Mouse (Mus musculus): ENCODE data around the gene Akna. TPM values are rescaled to one million over a fixed set of nuclear protein-coding genes. Genes with fewer than 3 reads are reported as not detected.

Akna gene
- polyA plus RNA-seq, 1 experiment from 2014 or later = 5.2 TPM

DNA sequence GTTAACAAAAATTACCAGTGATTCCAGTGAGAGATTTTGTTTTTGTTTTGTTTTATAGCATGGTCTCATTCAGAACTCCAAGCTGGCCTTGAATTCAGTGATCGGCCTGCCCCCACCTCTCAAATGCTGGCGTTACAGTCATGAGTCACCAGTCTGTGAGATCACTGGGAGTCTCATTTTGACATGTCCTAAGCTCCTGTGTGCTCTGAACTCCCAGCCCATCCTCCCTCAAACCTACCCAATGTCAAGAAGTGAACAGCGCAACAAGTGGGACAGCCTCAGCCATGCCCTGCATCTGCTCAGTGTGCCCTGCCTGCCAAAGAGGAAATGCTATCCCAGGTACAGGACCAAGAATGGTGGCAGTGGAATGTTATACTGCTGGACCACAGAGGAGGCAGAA, 17.9 kb downstream of the Akna start:
- Histone ChIP-seq H3K9me3 (ENCODE audit: control insufficient read depth, low read length) (no peaks in the 10 kb centered on the region), H3K9ac (ENCODE audit: low read depth, low read length) (no peak overlapping the region), H3K4me3 (ENCODE audit: low read depth, low read length) (no peak overlapping the region), H3K36me3 (ENCODE audit: control insufficient read depth, insufficient read depth, low read length) (peaks cover 59% of the 10 kb centered on the region), H3K4me1 (ENCODE audit: control insufficient read depth, insufficient read depth, low read length) (no peaks in the 10 kb centered on the region), H3K4me2 (ENCODE audit: low read depth, low read length) (no peak overlapping the region), H3K27ac (replicated peaks; ENCODE audit: low read depth, low read length) (no peak overlapping the region), H3K27me3 (replicated peaks; ENCODE audit: control insufficient read depth, insufficient read depth, low read length) (no peaks in the 10 kb centered on the region)
- DNase-seq (ENCODE audit: low spot score) (no peak), ATAC-seq (ENCODE audit: low read depth) (no peak)
- WGBS = 90% methylated on average over 3 of the region's 3 CpGs

DNA sequence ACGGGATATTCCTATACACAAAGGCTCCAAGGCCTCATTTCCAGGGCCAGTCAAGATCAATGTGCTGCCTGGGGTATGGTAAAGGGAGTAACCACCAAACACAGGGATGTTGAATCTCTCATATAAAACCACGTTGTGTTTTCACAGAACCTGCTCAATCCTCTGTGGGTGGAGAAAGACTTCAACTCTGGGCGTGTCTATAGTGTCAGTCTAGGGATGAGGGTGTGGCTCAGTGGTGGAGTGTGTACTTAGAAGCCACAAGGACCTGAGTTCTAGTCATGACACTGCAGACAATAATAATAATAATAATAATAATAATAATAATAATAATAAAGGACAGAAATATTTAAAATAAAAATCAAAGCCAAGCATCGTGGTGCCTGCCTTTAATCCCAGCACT, 18.9 kb downstream of the Akna start:
- Histone ChIP-seq H3K27me3 (replicated peaks; ENCODE audit: control insufficient read depth, insufficient read depth, low read length) (no peaks in the 10 kb centered on the region), H3K4me2 (ENCODE audit: low read depth, low read length) (no peak overlapping the region), H3K36me3 (ENCODE audit: control insufficient read depth, insufficient read depth, low read length) (peaks cover 69% of the 10 kb centered on the region), H3K9me3 (ENCODE audit: control insufficient read depth, low read length) (no peaks in the 10 kb centered on the region), H3K4me3 (ENCODE audit: low read depth, low read length) (no peak overlapping the region), H3K4me1 (ENCODE audit: control insufficient read depth, insufficient read depth, low read length) (no peaks in the 10 kb centered on the region), H3K9ac (ENCODE audit: low read depth, low read length) (no peak overlapping the region), H3K27ac (replicated peaks; ENCODE audit: low read depth, low read length) (no peak overlapping the region)
- no peak for ATAC-seq (ENCODE audit: low read depth)
- 91% methylated on average over 4 of the region's 4 CpGs for WGBS
- DNase-seq (ENCODE audit: low spot score) = no peak

DNA sequence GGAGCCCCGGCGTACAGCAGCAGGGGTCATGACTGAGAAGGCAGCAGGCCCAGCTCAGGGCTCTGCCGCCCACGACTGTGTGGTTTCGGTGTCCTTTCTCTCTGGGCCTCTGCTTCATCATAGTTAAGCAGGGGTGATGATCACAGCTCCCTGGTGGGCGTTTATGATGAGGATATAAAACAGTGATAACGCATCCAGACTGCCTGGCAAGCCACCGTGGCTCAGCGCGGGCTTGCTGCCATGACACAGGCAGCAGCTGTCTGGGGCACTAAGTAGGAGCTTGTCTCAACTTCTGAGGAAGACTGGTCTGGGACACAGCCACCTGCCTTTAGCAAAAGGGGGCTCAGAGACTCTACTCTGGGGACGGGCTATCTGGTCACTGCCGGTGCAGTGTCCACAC, 19.7 kb downstream of the Akna start:
- 86% methylated on average over 12 of the region's 12 CpGs for WGBS
- H3K4me1 ChIP-seq (ENCODE audit: control insufficient read depth, insufficient read depth, low read length) = no peaks in the 10 kb centered on the region
- ATAC-seq (ENCODE audit: low read depth) = no peak
- DNase-seq (ENCODE audit: low spot score) = no peak
- H3K9ac ChIP-seq (ENCODE audit: low read depth, low read length) = no peak overlapping the region
- H3K9me3 ChIP-seq (ENCODE audit: control insufficient read depth, low read length) = no peaks in the 10 kb centered on the region
- H3K4me3 ChIP-seq (ENCODE audit: low read depth, low read length) = no peak overlapping the region
- peaks cover 76% of the 10 kb centered on the region for H3K36me3 ChIP-seq (ENCODE audit: control insufficient read depth, insufficient read depth, low read length)
- no peaks in the 10 kb centered on the region for H3K27me3 ChIP-seq (replicated peaks; ENCODE audit: control insufficient read depth, insufficient read depth, low read length)
- H3K4me2 ChIP-seq (ENCODE audit: low read depth, low read length) = no peak overlapping the region
- H3K27ac ChIP-seq (replicated peaks; ENCODE audit: low read depth, low read length) = no peak overlapping the region

DNA sequence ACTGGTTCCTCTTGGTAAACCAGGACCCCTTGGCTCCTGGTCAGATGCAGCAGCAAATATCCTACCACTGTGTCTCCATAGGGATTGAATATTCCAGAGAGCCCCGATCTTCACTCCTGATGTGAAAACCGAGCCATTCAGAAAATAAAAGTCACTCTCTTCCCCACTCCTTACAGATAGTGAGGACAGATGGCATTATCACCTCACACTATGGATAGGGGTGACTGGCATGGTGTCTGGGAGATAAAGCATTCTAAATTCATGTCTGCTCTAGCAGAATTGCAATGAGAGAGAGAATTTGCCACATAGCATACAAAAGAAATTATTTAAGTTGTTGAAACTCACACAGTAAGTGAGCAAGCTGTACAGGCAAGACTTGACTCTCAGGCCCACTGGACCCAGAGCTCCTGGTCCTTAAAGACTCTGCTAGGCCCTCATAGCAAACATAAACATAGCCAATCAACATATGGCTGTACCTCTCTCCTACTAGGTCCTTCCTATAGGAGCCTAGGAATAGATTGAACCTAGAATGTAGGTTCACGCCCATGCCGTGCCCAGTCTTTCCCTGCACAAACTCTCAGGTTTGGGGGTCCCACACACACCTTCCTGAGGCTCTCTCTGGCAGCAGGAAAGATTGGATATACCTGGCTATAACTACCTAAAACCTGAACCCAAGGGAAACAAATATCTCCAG, 20.3 kb downstream of the Akna start:
- no peak overlapping the region for H3K4me3 ChIP-seq (ENCODE audit: low read depth, low read length)
- ATAC-seq (ENCODE audit: low read depth) (no peak), DNase-seq (ENCODE audit: low spot score) (no peak)
- H3K27me3 ChIP-seq (replicated peaks; ENCODE audit: control insufficient read depth, insufficient read depth, low read length) = no peaks in the 10 kb centered on the region
- WGBS = 89% methylated on average over 4 of the region's 4 CpGs
- H3K27ac ChIP-seq (replicated peaks; ENCODE audit: low read depth, low read length) = no peak overlapping the region
- H3K4me1 ChIP-seq (ENCODE audit: control insufficient read depth, insufficient read depth, low read length) = no peaks in the 10 kb centered on the region
- peaks cover 79% of the 10 kb centered on the region for H3K36me3 ChIP-seq (ENCODE audit: control insufficient read depth, insufficient read depth, low read length)
- no peaks in the 10 kb centered on the region for H3K9me3 ChIP-seq (ENCODE audit: control insufficient read depth, low read length)
- no peak overlapping the region for H3K4me2 ChIP-seq (ENCODE audit: low read depth, low read length)
- no peak overlapping the region for H3K9ac ChIP-seq (ENCODE audit: low read depth, low read length)

DNA sequence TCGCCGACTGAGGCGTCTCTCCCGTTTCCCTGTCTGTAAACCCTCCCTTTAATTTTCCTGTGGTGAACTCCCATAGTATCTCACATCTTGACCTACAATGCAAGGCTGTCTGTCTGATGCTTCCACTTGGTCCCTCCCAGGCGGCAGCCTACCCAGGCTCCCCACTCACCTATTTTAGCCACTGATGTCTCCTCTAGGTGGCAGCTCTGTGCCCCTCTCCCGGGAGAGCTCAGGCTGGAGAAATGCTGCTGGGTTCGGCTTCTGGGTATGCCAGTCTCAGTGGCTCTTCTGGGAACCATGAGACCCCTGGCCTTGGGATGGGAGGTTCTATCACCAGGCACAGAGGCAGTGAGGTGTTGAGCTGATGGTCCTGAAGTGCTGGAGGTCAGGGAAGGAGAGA, 25.7 kb downstream of the Akna start:
- H3K4me3 ChIP-seq (ENCODE audit: low read depth, low read length) = no peak overlapping the region
- H3K4me1 ChIP-seq (ENCODE audit: control insufficient read depth, insufficient read depth, low read length) = no peaks in the 10 kb centered on the region
- no peak for ATAC-seq (ENCODE audit: low read depth)
- H3K36me3 ChIP-seq (ENCODE audit: control insufficient read depth, insufficient read depth, low read length) = peaks cover 86% of the 10 kb centered on the region
- H3K9ac ChIP-seq (ENCODE audit: low read depth, low read length) = no peak overlapping the region
- H3K27me3 ChIP-seq (replicated peaks; ENCODE audit: control insufficient read depth, insufficient read depth, low read length) = no peaks in the 10 kb centered on the region
- no peak overlapping the region for H3K27ac ChIP-seq (replicated peaks; ENCODE audit: low read depth, low read length)
- DNase-seq (ENCODE audit: low spot score) = no peak
- no peaks in the 10 kb centered on the region for H3K9me3 ChIP-seq (ENCODE audit: control insufficient read depth, low read length)
- WGBS = 68% methylated on average over 7 of the region's 7 CpGs
- H3K4me2 ChIP-seq (ENCODE audit: low read depth, low read length) = no peak overlapping the region

DNA sequence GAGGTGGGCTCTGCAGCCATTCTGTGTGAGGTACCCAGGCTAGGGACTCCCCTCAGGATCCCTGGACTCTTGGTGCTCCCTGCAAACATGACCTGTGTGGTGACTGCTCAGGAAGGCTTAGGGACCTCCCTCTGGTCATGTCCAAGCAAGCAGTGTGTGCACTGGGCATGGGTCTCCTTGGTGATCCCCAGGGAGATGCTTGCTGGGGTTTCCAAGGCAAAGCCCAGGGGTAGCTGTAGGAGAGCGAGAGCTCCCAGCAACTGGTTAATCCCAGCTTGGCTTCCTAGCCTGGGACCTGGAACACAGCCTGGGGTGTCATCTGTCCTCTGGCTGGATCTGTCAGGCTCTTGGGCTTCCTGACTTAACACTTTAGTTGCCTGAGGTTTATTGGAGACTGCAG, 27.8 kb downstream of the Akna start:
- H3K4me3 ChIP-seq (ENCODE audit: low read depth, low read length) = no peak overlapping the region
- H3K4me1 ChIP-seq (ENCODE audit: control insufficient read depth, insufficient read depth, low read length) = no peaks in the 10 kb centered on the region
- H3K9ac ChIP-seq (ENCODE audit: low read depth, low read length) = no peak overlapping the region
- peaks cover 72% of the 10 kb centered on the region for H3K36me3 ChIP-seq (ENCODE audit: control insufficient read depth, insufficient read depth, low read length)
- no peak for ATAC-seq (ENCODE audit: low read depth)
- DNase-seq (ENCODE audit: low spot score) = peak; percentile 45
- no peak overlapping the region for H3K27ac ChIP-seq (replicated peaks; ENCODE audit: low read depth, low read length)
- H3K4me2 ChIP-seq (ENCODE audit: low read depth, low read length) = no peak overlapping the region
- WGBS = 71% methylated on average over 1 of the region's 1 CpGs
- H3K9me3 ChIP-seq (ENCODE audit: control insufficient read depth, low read length) = no peaks in the 10 kb centered on the region
- no peaks in the 10 kb centered on the region for H3K27me3 ChIP-seq (replicated peaks; ENCODE audit: control insufficient read depth, insufficient read depth, low read length)

DNA sequence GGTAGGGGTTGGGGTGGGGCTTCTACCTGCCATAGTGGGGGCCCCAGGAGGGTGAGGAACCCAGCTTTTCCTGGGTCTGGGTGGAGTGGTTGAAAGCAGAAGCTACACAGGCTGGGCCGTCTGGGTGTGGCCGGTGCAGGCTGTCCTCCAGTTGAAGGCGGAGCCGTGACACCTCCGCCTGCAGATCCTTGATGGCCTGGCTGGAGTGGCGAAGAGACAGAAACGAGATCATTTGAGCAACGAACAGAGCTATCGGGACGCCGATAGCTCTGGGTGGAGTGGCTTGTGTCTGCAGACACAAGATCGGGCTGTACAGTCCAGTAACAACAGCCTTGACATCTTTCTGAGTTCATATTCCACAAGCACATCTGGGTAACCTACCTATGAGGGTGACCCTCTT, 28.8 kb downstream of the Akna start:
- H3K4me1 ChIP-seq (ENCODE audit: control insufficient read depth, insufficient read depth, low read length) = no peaks in the 10 kb centered on the region
- H3K27ac ChIP-seq (replicated peaks; ENCODE audit: low read depth, low read length) = no peak overlapping the region
- DNase-seq (ENCODE audit: low spot score) = no peak
- no peaks in the 10 kb centered on the region for H3K9me3 ChIP-seq (ENCODE audit: control insufficient read depth, low read length)
- H3K27me3 ChIP-seq (replicated peaks; ENCODE audit: control insufficient read depth, insufficient read depth, low read length) = no peaks in the 10 kb centered on the region
- WGBS = 87% methylated on average over 12 of the region's 12 CpGs
- peaks cover 71% of the 10 kb centered on the region; the same call in 1 of the 2 replicates for H3K36me3 ChIP-seq (ENCODE audit: control insufficient read depth, insufficient read depth, low read length)
- ATAC-seq (ENCODE audit: low read depth) = no peak
- H3K4me3 ChIP-seq (ENCODE audit: low read depth, low read length) = no peak overlapping the region
- no peak overlapping the region for H3K4me2 ChIP-seq (ENCODE audit: low read depth, low read length)
- H3K9ac ChIP-seq (ENCODE audit: low read depth, low read length) = no peak overlapping the region

DNA sequence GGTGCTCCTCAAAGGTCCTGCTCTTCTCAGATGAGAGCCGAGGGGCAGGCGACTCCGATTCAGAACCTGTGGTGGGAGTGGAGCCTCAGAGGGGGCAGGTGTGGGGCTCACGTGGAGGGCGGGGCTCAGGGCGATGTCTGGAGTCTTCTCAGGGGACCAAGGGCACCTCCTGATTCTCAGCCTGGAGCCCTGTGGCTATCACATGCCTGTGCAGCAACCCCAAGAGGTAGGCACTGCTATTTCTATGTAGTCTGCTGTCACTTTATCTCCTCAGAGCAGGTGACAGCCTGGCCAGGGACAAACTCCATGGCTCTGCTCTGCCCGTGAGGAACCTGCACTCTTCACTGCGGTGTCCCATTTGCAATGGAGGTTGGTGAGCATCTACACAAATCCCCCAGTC, 29.8 kb downstream of the Akna start:
- no peak overlapping the region for H3K27ac ChIP-seq (replicated peaks; ENCODE audit: low read depth, low read length)
- no peaks in the 10 kb centered on the region for H3K27me3 ChIP-seq (replicated peaks; ENCODE audit: control insufficient read depth, insufficient read depth, low read length)
- H3K4me3 ChIP-seq (ENCODE audit: low read depth, low read length) = no peak overlapping the region
- no peaks in the 10 kb centered on the region for H3K9me3 ChIP-seq (ENCODE audit: control insufficient read depth, low read length)
- no peak for ATAC-seq (ENCODE audit: low read depth)
- no peaks in the 10 kb centered on the region for H3K4me1 ChIP-seq (ENCODE audit: control insufficient read depth, insufficient read depth, low read length)
- DNase-seq (ENCODE audit: low spot score) = no peak
- 93% methylated on average over 8 of the region's 8 CpGs for WGBS
- no peak overlapping the region for H3K9ac ChIP-seq (ENCODE audit: low read depth, low read length)
- peaks cover 67% of the 10 kb centered on the region; the same call in 1 of the 2 replicates for H3K36me3 ChIP-seq (ENCODE audit: control insufficient read depth, insufficient read depth, low read length)
- H3K4me2 ChIP-seq (ENCODE audit: low read depth, low read length) = no peak overlapping the region

DNA sequence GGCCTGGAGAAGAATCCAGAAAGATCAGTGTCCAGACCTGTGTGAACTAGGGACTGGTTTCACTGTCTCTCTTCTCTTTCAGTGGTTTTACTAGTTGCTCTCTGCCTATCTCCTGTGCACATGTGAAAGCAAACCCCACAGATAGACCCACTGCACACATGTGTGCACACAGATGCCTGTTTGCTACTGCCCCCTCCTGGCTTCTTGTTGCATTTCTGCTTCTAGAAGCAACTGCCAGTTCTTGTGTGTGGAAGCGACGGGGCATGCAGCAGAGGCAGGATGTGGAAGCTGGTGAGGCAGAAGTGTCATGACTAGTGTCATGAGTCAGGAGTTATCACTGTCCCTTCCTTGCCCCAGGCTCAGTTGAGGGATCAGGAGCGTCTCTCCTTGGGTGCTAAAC, 31.3 kb downstream of the Akna start:
- Histone ChIP-seq H3K27ac (replicated peaks; ENCODE audit: low read depth, low read length) (no peak overlapping the region), H3K9ac (ENCODE audit: low read depth, low read length) (no peak overlapping the region), H3K4me2 (ENCODE audit: low read depth, low read length) (no peak overlapping the region), H3K4me1 (ENCODE audit: control insufficient read depth, insufficient read depth, low read length) (no peaks in the 10 kb centered on the region), H3K9me3 (ENCODE audit: control insufficient read depth, low read length) (no peaks in the 10 kb centered on the region), H3K4me3 (ENCODE audit: low read depth, low read length) (no peak overlapping the region), H3K36me3 (ENCODE audit: control insufficient read depth, insufficient read depth, low read length) (peaks cover 66% of the 10 kb centered on the region; the same call in 1 of the 2 replicates), H3K27me3 (replicated peaks; ENCODE audit: control insufficient read depth, insufficient read depth, low read length) (no peaks in the 10 kb centered on the region)
- DNase-seq (ENCODE audit: low spot score) = peak; percentile 55
- no peak for ATAC-seq (ENCODE audit: low read depth)
- WGBS = 53% methylated on average over 3 of the region's 3 CpGs

Measured in embryonic facial prominence, embryonic 14.5 days (tissue).